Mouse (Mus musculus) adipocyte (in vitro differentiated cells): ENCODE measurements around the gene Sstr2.

Source experiments
- DNase-seq: peaks from one replicate; pipeline ENCODE4 v3.0.0-alpha.2; 2016; ENCODE audit warnings: low spot score

The Sstr2 gene

DNA sequence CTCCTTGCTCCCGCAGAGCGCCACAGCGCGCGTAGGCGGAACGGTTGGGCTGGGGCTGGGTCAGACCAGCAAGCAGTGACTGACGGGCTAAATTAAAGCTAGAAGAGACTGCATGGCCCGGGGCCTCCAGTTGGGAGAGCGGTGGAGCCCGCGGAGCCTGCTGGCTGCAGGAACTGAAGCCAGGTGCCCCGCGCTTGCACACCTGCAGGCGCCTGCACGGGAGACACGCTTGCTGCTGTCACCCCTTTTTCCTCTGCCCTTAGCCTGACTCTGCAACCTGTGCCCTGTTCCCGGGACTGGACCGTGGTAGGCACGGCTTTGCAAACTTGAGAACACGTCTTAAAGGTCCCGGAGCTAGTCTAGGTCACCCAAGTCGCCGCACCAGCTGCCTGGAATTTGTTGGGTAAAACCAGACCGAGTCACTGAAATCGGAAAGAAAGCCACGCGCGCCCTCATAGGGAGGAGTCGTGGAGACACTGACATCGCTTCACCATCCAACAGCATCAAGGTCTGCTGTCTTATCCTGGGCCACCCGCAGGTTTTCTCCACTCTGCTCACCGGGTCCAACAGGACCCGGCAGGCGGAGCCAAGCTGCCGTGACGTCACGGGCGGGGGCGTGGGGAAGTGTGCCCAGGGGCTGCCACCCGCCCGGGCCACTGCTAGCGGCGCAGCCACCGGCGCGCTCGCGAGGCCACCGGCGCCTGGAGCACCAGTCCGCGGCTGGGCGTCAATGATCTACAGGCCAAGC, at the start of gene Sstr2:
Gene Sstr2, plus strand, starts transcription at position 671 of the 748 bp plus-strand sequence.
- no peak for DNase-seq

DNA sequence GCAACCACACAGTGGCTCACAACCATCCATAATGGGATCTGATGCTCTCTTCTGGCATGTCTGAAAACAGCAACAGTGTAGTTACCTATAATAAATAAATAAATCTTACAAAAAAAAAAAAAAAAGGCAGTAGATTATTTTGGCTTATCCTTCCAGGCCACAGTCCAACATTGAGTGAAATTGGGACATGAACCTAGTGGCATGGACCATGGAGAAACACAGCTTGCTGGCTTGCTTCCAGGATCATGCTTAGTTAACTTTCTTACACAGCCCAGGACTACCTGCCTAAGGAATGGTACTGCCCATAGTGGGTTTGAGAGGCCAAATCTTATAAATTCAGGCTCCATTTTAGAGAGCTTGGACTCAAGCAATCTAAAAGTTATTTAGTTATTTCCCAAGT, 47.5 kb upstream of the Sstr2 start:
- peak; percentile 54 for DNase-seq

DNA sequence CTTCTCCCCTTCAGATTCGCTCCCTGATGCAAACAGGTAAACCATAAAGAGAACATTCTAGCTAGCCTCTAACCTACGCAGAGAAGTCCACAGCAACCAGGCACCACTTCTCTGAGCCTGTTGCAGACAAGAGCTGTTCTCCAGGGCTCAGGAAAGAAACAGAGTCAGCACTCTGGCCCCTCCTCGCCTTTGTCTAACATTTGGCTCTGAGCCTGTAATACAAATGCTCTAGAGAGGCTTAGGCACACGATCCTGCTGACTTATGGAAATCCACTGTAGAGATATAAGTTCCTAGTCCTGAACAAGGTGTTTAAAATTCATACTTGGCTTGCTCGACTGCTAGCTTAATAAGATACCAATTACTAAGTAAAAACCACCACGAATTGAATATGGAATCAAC, 46.5 kb upstream of the Sstr2 start:
- DNase-seq = no peak

DNA sequence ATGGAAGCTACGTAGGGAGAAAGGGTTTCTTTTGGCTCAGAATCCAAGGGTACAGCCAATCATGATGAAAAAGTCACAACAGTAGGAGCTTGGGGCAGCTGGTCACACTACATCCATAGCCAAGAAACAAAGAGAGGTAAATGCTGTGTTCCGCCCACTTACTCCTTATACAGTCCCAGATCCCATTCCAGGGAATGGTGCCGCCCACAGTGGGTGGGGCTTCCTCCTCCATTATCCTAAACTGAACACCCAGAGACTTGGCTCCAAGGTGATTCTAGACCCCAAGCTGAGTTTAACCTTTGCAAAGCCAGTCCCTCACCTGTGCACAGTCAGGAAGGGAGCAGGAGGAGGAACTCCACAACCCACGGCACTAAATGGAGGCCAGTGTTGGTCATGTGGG, 41.9 kb upstream of the Sstr2 start:
- no peak for DNase-seq

DNA sequence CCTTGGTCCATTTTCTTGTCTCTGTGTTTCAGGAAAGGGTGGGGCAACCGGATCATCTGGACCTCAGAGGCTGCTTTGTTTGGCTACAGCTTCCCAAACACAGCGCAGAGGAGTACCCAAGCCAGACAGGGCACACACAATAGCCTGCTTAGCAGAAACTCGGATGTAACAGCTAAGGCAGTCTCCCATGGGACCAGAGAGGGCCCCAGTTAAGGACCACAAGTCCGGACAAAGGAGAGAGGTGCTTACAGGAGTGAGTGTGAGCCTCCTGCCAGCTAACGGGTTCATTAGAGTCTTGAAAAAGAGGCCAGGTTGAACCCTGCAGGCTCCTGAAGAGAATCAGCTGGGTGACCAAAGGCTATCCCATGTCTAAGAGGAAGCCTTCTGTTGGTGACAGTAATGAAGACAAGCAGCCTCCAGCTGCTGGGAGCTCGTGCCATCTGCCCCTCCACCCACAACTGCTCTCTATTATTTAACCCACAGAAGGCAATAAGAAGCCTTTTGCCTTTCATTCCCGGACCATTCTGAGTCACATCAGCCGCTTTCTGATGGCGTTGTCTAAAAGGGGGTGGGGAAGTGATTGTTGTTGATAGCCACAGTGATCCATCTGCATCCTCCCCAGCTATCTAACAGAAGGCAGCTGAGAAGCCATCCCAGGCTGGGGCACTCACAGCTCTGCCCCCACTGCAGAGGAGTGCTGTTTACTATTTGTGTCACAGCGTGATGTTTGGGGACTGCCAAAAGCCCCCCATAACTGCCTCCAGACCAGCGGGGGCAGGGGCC, 35.1 kb upstream of the Sstr2 start:
- no peak for DNase-seq

DNA sequence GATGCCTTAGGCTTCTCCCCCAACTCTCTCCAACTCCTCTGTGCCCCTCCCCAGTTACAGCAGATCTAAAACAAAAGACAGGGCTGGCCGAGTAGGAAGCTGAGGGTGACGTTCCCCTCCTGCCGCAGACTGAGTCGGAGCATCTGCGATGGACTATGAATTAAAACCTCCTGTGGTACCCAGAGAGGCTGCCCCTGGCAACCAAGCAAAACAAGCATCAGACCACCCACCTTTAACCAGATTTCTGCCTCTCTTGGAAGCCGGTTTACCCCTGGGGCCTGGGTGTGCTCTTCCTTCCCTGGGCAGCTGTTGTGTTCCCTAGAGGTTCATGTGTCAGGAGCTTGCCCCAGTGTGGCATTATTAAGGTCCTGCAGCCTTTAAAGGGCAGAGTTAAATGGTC, 32.7 kb upstream of the Sstr2 start:
- no peak for DNase-seq

DNA sequence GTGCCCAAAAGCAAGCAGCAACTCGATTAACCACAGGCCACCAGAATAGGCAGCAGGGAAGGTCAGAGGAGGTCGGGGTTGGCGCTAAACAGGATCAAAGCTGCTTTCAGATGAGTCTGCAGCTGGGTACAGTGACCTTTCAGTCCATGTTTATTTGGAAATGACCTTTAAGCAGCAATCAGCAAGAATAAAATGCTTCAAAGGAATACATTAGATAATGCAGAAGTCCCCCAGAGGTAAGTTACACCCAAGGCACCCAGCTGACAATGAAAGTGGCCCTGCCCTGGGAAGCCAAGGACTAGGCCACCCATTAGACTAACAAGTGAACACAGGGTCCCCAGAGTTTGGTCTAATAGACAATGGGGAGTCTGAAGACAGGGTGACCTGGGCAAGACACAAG, 30.2 kb upstream of the Sstr2 start:
- DNase-seq = no peak

DNA sequence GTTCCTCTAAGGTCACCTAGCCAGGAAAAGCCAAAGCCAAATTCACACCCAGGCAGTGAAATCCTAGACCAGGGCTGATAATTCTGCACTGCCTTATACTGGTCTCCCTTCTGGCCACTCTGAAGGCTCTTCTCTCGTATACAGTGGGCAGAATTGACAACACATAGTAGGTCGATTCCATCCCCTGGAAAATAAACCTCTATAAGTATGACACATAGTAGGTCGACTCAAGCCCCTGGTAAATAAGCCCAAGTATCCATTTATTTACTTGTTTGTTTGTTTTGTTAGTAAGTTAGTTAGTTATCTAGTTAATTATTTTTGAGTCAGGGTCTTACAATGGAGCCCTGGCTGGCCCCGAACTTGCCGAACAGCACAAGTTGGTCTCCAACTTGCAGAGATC, 24.0 kb upstream of the Sstr2 start:
- DNase-seq = no peak

DNA sequence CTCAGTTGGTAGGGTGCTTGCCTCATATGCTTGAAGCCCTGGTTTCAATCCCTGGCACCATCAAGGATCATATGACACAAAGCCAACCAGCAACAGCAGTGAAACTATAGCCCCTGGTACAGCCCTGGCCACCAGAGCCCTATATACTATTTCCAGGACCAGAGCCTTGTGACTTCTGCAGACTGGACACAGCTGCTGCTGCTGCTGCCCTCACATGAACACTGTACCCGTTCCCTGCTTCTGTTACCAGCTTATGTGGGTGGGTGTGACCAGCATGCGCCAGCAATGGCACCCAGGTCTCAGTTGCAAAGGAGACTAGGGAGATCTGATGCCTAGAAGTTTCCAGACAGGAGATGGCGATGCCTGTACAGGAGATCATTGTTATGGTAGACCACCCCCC, 21.5 kb upstream of the Sstr2 start:
- no peak for DNase-seq

DNA sequence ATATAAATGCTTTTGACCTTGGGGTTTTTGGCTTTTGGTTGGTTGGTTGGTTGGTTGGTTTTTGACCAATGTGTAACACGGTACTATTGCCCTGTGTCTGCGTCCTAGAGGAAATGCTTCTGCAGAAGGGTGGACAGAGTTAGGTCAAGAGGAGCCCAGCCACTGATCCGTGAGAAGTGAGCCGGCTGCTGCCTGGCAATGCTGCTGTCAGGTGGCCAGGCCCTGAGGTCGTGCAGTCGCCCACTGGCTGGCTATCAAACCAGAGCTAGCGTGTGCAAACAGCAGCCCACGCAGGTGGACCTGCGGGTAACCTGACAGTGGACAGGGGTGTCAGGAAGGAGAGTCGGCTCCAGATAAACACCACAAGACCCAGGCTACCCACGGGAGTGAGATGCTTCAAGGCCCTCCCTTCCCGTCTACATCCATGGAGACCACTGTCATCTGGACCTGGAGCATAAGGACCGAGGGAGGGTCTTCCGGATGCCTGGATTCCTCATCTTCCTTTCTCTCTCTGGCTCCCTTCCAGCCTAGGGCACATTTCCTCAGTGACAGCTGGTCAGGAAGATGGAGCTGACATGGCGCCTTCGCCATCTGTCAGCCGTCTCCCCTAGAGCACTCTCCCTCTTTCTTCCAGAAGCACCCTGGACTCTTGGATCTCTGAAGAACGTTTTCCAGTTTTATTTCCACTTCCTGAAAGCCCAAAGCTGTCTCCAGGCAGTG, 18.5 kb upstream of the Sstr2 start:
- no peak for DNase-seq

DNA sequence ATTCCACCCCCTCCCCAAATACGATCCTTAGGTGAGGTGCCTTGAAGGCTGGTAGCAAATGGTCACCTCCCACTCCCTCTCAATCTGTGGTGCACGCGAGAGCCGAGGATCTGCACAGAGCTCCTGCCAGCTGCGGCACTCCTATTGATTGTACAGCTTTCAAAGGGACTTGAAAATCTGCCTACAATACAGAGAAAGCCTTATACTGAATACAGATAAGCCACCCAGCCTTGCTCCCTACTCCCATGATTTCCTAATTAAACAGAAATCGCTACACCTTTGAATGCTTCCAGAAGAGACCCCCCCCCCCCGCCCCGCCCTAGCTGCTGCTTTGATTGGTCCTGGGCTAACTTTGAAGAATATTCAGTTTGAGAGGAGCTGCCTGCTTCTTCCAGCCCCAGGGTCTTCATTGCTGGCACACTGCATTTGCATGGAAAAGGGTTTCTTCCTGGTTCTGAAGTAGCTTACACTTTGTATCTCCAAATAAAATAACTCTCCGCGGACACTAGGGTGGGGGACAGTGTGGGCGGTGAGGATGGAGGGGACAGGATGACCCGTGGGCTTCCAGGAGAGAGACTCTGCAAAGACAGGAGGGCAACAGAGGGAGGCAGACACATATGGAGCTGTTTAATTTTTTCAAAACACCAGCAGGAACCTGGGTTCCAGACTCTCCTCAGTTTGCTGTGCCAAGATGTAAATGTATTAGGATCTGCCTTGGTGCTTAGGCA, 17.4 kb upstream of the Sstr2 start:
- DNase-seq = no peak

DNA sequence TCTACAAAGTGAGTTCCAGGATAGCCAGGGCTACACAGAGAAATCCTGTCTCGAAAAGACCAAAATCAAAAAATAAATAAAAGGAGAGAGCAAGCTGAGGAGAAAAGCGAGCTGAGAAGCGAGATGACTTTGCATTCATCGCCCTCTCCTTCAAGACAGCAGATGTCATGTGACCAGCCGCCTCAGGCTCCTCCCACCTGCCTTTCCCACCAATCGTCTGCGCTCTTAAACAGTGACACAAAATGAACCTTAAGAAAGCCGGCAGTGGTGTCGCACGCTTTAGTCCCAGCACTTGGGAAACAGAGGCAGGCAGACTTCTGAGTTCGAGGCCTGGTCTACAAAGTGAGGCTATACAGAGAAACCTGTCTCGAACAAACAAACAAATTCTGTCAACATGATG, 11.6 kb upstream of the Sstr2 start:
- no peak for DNase-seq

DNA sequence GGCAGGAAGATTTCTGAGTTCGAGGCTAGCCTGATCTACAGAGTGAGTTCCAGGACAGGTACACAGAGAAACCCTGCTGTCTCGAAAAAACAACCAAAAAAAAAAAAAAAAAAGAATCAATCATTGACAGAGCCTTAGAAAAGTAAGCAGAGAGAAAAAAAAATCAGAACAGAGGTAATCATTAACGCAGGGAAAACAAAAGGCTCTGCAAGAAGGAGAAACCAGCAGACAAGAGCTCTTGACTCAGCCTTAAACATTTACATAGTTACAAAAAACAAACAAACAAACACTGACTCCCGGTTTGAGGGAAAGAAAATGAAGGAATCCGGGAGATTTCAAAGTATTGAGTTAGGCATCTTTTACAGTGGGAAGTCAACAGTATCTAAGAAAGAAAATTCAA, 9.6 kb upstream of the Sstr2 start:
- DNase-seq = no peak

DNA sequence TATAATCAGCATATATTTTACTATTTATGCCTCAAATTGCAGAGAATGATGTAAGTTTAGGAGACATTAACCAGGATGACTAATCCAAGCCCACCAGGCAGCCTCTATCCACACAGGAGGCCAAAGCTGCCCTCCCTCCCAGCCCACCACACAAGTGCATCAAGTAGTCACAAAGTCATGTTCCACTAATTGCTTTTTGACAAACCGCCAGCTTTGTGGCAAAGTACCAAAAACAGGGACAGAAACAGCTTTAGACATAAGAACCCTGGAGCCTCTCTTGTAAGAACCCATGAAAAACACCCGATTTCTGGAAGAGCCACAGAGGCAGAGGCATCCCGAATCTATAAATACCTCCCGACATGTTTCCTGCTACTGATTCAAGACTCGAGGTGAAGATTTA, 8.9 kb upstream of the Sstr2 start:
- DNase-seq = peak; percentile 7

DNA sequence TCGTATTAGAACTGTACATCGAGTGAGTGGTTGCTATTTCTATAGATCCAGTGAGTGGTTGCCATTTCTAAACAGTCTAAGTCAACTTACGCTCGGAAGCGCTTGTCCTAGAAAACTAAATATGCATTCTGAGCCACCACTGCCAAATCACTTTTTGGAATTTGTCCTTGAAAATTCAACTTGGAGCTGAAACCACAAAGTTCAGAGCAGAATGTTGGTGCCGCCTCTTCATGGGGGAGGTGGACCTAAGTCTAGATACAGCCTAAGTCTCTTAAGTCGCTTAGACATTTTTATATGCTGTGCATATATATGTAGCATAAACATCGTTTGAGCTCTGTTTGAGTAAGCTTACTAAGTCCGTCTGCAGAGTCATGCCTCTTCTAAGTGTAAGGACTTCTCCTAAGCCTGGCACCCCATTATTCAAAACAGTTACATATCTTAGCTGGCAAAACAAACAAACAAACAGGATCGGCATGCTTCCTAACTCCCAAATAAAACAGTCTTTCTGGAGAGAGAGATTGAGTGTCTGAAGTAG, 8.0 kb upstream of the Sstr2 start:
- no peak for DNase-seq

DNA sequence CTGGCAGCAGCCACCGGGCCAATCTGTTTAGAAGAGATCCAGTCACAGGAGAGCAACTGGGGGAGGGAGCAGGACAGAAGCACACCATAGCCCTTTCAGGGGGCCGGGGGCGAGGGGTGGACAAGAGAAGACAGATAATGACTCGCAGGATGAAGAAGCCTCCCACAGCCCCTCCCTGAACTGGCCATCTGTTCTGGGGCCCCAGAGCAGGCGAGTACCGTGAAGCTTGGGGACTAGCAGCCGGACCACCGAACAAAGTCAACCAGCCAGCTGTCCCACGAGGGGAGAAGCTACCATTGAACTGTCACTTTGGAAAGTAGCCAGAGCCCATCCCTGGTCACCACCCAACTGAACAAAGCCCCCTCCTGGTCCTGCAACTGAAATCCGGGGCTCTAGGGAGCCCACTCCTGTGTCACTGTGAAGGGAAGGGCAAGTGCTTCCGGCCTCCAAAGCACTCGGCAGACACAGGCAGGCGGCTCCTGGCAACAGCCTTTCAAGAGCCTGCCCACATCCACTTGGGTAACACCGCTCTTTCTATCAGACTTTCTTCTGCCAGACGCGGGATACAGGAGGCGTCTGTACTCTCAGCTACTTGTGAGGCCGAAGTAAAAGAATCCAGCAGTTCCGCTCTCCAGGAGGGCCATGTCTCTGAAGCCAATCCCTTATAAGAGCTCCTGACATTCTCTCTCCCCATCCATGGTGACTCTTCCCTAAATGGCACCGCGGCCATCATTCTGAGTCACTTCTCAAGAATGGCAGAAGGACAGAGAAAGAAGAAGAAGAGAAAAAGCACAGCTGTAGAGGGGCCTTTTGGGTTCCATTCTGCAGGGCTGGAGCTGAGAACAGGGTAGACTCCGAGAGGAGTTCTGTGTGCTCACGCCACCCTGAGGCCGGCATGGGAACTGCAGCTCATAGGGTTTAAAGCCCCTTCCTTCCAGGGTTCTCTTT, 7.2 kb upstream of the Sstr2 start:
- no peak for DNase-seq

DNA sequence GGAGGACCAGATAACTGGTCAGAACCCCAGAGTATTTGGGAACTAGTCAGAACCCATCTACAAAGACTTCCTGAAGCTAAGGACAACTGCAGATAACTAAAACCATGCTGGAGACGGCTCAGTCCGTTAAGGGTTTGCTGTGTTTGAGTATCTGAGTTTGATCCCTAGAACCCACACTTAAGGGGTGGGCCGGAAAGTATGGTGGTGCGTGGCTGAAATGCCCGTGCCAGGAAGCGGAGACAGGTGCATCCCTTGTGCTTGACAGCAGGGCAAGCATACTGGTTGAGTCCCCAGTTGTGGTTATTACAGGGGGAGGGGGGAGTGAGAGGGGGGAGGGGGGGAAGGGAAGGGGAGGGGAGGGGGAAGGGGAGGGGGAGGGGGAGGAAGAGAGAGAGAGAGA, 4.7 kb upstream of the Sstr2 start:
- DNase-seq = no peak

DNA sequence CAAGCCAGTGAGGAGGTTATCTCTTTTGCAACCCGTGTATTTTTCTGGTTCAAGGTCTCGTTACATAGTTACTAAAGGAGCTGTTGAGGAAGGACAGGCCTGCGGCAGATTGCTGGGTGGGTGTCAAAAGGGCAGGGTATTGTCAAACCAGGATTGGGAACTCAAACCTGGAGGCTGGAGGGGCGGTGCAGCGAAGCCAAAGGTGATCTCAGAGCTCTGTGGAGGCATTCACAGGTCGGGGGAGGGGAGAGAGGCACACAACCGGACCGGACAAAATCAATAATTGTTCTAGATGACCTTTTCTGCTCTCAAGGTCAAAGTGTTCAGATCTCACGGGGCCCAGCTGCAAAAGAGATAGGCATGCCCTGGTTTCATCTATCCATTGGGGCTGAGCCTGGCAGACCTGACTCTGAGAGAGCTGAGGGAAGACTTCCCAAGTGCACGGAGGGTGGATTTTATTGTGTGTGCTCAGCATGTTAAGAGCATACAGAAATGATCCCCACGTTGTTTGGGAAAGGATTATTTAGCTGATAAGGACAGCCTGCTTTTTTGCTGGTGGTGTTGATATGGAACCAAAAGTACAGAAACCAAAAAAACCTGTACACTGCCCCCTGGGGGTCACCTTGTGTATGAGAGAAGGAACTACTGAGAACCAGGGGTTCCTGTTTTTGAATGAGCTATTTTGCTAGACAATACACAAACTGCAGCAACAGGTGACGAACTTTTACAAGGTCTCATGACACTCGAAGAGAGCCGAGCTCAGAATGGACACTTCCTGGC, 1.8 kb upstream of the Sstr2 start:
- DNase-seq = peak; percentile 75

DNA sequence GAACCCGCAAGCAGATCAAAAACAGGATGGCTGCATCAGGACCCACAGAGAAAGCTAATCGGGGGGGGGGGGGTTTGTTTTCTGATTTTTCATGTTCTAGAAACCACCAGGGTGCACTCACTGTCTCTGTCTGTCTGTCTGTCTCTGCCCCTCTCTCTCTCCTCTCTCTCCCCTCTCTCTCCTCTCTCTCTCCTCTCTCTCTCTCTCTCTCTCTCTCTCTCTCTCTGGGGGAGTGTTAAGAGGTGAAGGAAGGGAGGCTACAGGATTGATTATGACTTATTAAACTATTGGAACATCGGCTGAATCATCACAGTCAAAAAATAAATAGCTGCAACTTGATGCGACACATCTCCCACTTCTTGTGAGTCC, 855 bp upstream of the Sstr2 start:
- no peak for DNase-seq

DNA sequence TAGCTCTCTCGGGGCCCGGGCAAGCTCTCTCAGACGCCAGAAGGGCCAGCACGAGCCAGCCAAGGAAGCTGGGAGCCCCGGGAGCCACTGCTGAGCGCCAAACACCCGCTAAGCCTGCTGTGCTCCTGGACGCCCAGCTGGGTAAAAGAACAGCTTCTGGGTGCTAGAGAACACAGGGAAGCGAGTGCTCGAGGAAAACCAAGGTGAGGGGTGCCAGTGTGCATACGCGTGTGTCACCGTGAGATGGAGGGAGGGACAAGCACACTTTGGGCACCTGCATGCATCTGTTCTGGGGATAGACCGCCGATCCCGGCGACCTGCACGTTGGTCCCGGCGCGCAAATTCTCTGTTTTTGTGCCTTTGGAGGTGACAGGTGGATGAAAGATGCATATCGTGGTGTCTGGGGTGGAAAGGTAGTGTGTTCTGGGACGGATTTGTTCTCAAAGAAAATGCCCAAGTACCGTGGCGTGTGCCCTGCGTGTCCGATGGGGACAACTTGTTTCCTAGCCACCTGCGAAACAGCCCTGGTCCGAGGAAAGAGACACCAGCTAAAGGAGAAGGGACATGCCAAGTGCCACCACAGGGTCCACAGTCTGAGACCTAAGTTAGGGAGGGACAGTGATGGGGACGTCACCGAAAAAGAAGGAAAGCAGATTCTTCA, 408 bp downstream of the Sstr2 start:
- no peak for DNase-seq
